Mouse (Mus musculus) bone marrow, adult 2 months (tissue): Measurements from ENCODE around the gene Slc24a1. TPM values are rescaled to one million over a fixed set of nuclear protein-coding genes. Genes with fewer than 3 reads are reported as not detected.
A peak's percentile ranks its signal among the peaks of the same experiment; 100 is the strongest.

Experiments
- H3K27ac ChIP-seq: fragments of 200-500 bp; 2 replicates; pipeline ENCODE4 v1.5.1; 2012; ENCODE audit warnings: low read depth, mild to moderate bottlenecking, control low read depth, inconsistent platforms, low read length; ENCODE audit not compliant: control insufficient read depth, poor library complexity, insufficient read depth
- H3K4me1 ChIP-seq: fragments of 200-500 bp; 2 replicates; pipeline ENCODE4 v1.6.1; 2011; ENCODE audit warnings: low read length; ENCODE audit not compliant: control insufficient read depth, insufficient read depth
- H3K4me3 ChIP-seq: fragments of 200-500 bp; replicated peaks from 2 replicates; pipeline ENCODE3; 2011; ENCODE audit warnings: mild to moderate bottlenecking, low read depth, low read length, control low read depth; ENCODE audit not compliant: control insufficient read depth
- CTCF ChIP-seq: fragments of 200-500 bp; IDR thresholded peaks from 2 replicates; pipeline ENCODE4 v1.5.1; 2011; ENCODE audit warnings: low read length, control low read depth; ENCODE audit not compliant: control insufficient read depth, insufficient read depth
- POLR2A ChIP-seq: fragments of 200-500 bp; IDR thresholded peaks from 2 replicates; pipeline ENCODE4 v1.6.1; 2011; ENCODE audit warnings: low read depth, mild to moderate bottlenecking, control low read depth, low read length, borderline replicate concordance; ENCODE audit not compliant: control insufficient read depth
- WGBS: fragments of 180-500 bp; shearing (Covaris S2); methylation state at CpG from one replicate; pipeline ENCODE4 v1.1.7; 2018; 5-methylcytosine and 5-hydroxymethylcytosine counted together
- polyA plus RNA-seq: library from polyadenylated mRNA; stranded (reverse); fragments of >200 nt; gene quantifications from 2 replicates; pipeline ENCODE4 v1.2.4, GENCODE M21; 2011; ENCODE audit warnings: low replicate concordance; ENCODE audit not compliant: missing spikeins, insufficient read depth, insufficient read length

The Slc24a1 gene
- polyA plus RNA-seq, 1 experiment, result not detected

- Histone ChIP-seq H3K27ac (no peak overlapping the region), H3K4me1 (no peaks in the 10 kb centered on the region; the same call in 1 of the 2 replicates), H3K4me3 (no peak overlapping the region)
- TF ChIP-seq CTCF (no peak), POLR2A (no peak)
- 56% methylated on average over 11 of the region's 11 CpGs for WGBS
Measured at GRCm38 (mm10) chr9:64940731-64941346, 10.6 kb downstream of the Slc24a1 start.

- Histone ChIP-seq H3K4me3 (no peak overlapping the region), H3K27ac (no peak overlapping the region), H3K4me1 (no peaks in the 10 kb centered on the region; the same call in 1 of the 2 replicates)
- WGBS, result 61% methylated on average over 2 of the region's 2 CpGs
- TF ChIP-seq POLR2A (no peak), CTCF (no peak)
Measured at GRCm38 (mm10) chr9:64939790-64940189, 11.6 kb downstream of the Slc24a1 start.

GRCm38 (mm10) chr9:64939281-64939680 is 12.1 kb downstream of the Slc24a1 start:
- 21% methylated on average over 4 of the region's 4 CpGs for WGBS
- TF ChIP-seq CTCF (no peak), POLR2A (no peak)
- no peak overlapping the region for H3K27ac ChIP-seq
- H3K4me1 ChIP-seq, result no peaks in the 10 kb centered on the region; the same call in 1 of the 2 replicates
- no peak overlapping the region for H3K4me3 ChIP-seq

GRCm38 (mm10) chr9:64938535-64938934 is 12.9 kb downstream of the Slc24a1 start:
- no peaks in the 10 kb centered on the region; the same call in 1 of the 2 replicates for H3K4me1 ChIP-seq
- H3K4me3 ChIP-seq, result no peak overlapping the region
- no peak for TF ChIP-seq CTCF
- TF ChIP-seq POLR2A, result no peak
- no peak overlapping the region for H3K27ac ChIP-seq
- WGBS, result 5% methylated on average over 5 of the region's 5 CpGs

GRCm38 (mm10) chr9:64937491-64937890 is 13.9 kb downstream of the Slc24a1 start:
- Histone ChIP-seq H3K27ac (no peak overlapping the region), H3K4me3 (no peak overlapping the region), H3K4me1 (no peaks in the 10 kb centered on the region; the same call in 1 of the 2 replicates)
- no peak for TF ChIP-seq CTCF
- no peak for TF ChIP-seq POLR2A
- WGBS, result 54% methylated on average over 5 of the region's 5 CpGs

GRCm38 (mm10) chr9:64936508-64936907 is 14.9 kb downstream of the Slc24a1 start:
- WGBS, result 4% methylated on average over 6 of the region's 6 CpGs
- Histone ChIP-seq H3K4me1 (no peaks in the 10 kb centered on the region; the same call in 1 of the 2 replicates), H3K4me3 (no peak overlapping the region), H3K27ac (no peak overlapping the region)
- TF ChIP-seq CTCF (peak; percentile 50; the same call in 1 of the 2 replicates), POLR2A (no peak)

GRCm38 (mm10) chr9:64934015-64934754 is 17.2 kb downstream of the Slc24a1 start:
- H3K4me1 ChIP-seq, result no peaks in the 10 kb centered on the region; the same call in 1 of the 2 replicates
- TF ChIP-seq CTCF, result no peak
- TF ChIP-seq POLR2A, result no peak
- WGBS, result 63% methylated on average over 15 of the region's 15 CpGs

GRCm38 (mm10) chr9:64931751-64932610 is 19.4 kb downstream of the Slc24a1 start:
- no peaks in the 10 kb centered on the region for H3K4me1 ChIP-seq

More at GRCm38 (mm10) chr9:64934015-64934754, 17.2 kb downstream of the Slc24a1 start:
- no peak overlapping the region; the same call in 1 of the 2 replicates for H3K27ac ChIP-seq
- H3K4me3 ChIP-seq, result no peak overlapping the region

GRCm38 (mm10) chr9:64930256-64930655 is 21.2 kb downstream of the Slc24a1 start:
- H3K4me1 ChIP-seq, result no peaks in the 10 kb centered on the region
- TF ChIP-seq POLR2A (no peak), CTCF (no peak)
- no peak overlapping the region for H3K4me3 ChIP-seq
- WGBS, result 58% methylated on average over 4 of the region's 4 CpGs
- H3K27ac ChIP-seq, result no peak overlapping the region

More at GRCm38 (mm10) chr9:64931751-64932610, 19.4 kb downstream of the Slc24a1 start:
- Histone ChIP-seq H3K27ac (no peak overlapping the region), H3K4me3 (no peak overlapping the region)
- 53% methylated on average over 7 of the region's 7 CpGs for WGBS
- TF ChIP-seq POLR2A, result no peak
- no peak for TF ChIP-seq CTCF
